ENCODE assay signal across 33 mouse cellular contexts in the genomic region with DNA sequence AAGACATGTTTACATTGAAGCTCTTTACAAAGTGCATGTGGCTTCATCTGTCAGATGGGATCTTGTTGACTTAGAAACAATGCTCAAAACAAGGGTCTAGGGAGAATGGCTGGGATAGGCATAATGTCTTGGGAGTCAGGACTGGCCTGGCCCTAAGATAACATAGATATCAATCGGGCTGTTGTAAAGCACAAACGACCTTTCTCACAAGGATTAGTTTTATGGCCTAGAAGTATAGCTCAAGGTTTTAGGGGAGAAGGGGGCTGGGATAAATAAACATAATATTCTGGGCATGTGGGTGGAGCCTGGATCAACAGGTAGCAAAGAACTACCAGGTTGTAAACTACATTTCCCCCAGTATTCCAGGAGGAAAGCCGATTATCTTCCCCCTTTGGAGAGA.
"Had no signal": no experiment of that assay in that cellular context is flagged by ENCODE, and none has a peak within 500 bp of the region (broad histone marks: within the 10 kb centered on the region; RNA-seq: fewer than 3 reads in every experiment).

No protein-coding gene starts in this region.

- H3K36me3 ChIP-seq: heart, embryonic 10.5 days; heart, embryonic 12.5 days; heart, embryonic 13.5 days; heart, embryonic 15.5 days; hindbrain, embryonic 10.5 days; hindbrain, embryonic 12.5 days; hindbrain, embryonic 15.5 days; kidney, embryonic 15.5 days had no signal

- DNase-seq: heart, adult 2 months; heart, postnatal 10 days; heart, postnatal 14 days; heart, postnatal 36 days; heart, postnatal 4 days; kidney, adult 11 months; kidney, adult 18-20 months; kidney, adult 2 months; kidney, adult 8-10 months; kidney, adult 9 months; kidney, postnatal 10 days; kidney, postnatal 14 days; kidney, postnatal 25 days; kidney, postnatal 36 days; kidney, postnatal 4 days; layer of hippocampus, adult 9-11 months; layer of hippocampus, postnatal 36 days had no signal

- ATAC-seq: hindbrain, embryonic 16.5 days; hindbrain, postnatal 0 days; inflammation-experienced regulatory T-cells, adult 6 months had no signal

- H3K9me3 ChIP-seq: heart, embryonic 10.5 days; heart, embryonic 15.5 days; hindbrain, embryonic 15.5 days had no signal

- H3K4me3 ChIP-seq: heart, adult 2 months; heart, embryonic 10.5 days; heart, embryonic 12.5 days; heart, embryonic 13.5 days; heart, embryonic 15.5 days; hindbrain, embryonic 10.5 days; hindbrain, embryonic 12.5 days; hindbrain, embryonic 15.5 days; kidney, embryonic 15.5 days; layer of hippocampus, adult 2 months; left cerebral cortex, adult 2 months had no signal

- H3K4me2 ChIP-seq: heart, embryonic 11.5 days; heart, embryonic 12.5 days; heart, embryonic 13.5 days; heart, embryonic 15.5 days; hindbrain, embryonic 12.5 days; hindbrain, embryonic 14.5 days; hindbrain, embryonic 15.5 days; kidney, embryonic 15.5 days had no signal

- H3K4me1 ChIP-seq: heart, embryonic 10.5 days; heart, embryonic 12.5 days; heart, embryonic 15.5 days; hindbrain, embryonic 10.5 days; hindbrain, embryonic 12.5 days; hindbrain, embryonic 15.5 days; kidney, embryonic 15.5 days had no signal

- H3K27me3 ChIP-seq: heart, embryonic 12.5 days; heart, embryonic 13.5 days; heart, embryonic 15.5 days; hindbrain, embryonic 12.5 days; hindbrain, embryonic 15.5 days; kidney, embryonic 15.5 days had no signal

- H3K27ac ChIP-seq: heart, adult 2 months; heart, embryonic 10.5 days; heart, embryonic 13.5 days; heart, embryonic 15.5 days; hindbrain, embryonic 10.5 days; hindbrain, embryonic 12.5 days; hindbrain, embryonic 14.5 days; hindbrain, embryonic 15.5 days; hindbrain, postnatal 0 days; kidney, embryonic 15.5 days; kidney, postnatal 0 days; layer of hippocampus, adult 2 months; left cerebral cortex, adult 2 months had no signal

- H3K9ac ChIP-seq: heart, embryonic 12.5 days; heart, embryonic 13.5 days; heart, embryonic 15.5 days; hindbrain, embryonic 12.5 days; hindbrain, embryonic 14.5 days; hindbrain, embryonic 15.5 days; kidney, embryonic 15.5 days had no signal
